Mouse (Mus musculus) embryonic facial prominence, embryonic 11.5 days (tissue): Measurements from ENCODE around the gene Mgat4d. TPM values are rescaled to one million over a fixed set of nuclear protein-coding genes. Genes with fewer than 3 reads are reported as not detected.
A peak's percentile ranks its signal among the peaks of the same experiment; 100 is the strongest.

ENCODE experiments used
- ATAC-seq: fragments of 200-750 bp; cut with Nextera tagmentation; replicated peaks from 2 replicates; pipeline ENCODE4 v1.8.0; 2017; ENCODE audit warnings: low read depth; ENCODE audit not compliant: insufficient number of reproducible peaks, low FRiP score, low TSS enrichment
- DNase-seq: peaks from one replicate; pipeline ENCODE4 v3.0.0-alpha.2; 2015; ENCODE audit warnings: low spot score
- H3K27ac ChIP-seq: fragments of 300-500 bp; sonication (generic); replicated peaks from 2 replicates; pipeline ENCODE4 v1.5.1; 2014; ENCODE audit warnings: mild to moderate bottlenecking, low read depth, low read length, control low read depth
- H3K27me3 ChIP-seq: fragments of 300-500 bp; sonication (generic); 2 replicates; pipeline ENCODE4 v1.6.1; 2014; ENCODE audit warnings: mild to moderate bottlenecking, low read length, moderate library complexity, mixed read lengths; ENCODE audit not compliant: control insufficient read depth, insufficient read depth
- H3K36me3 ChIP-seq: fragments of 300-500 bp; sonication (generic); replicated peaks from 2 replicates; pipeline ENCODE4 v1.6.1; 2014; ENCODE audit warnings: low read depth, mild to moderate bottlenecking, low read length, moderate library complexity, mixed read lengths; ENCODE audit not compliant: control insufficient read depth, insufficient read depth
- H3K4me1 ChIP-seq: fragments of 300-500 bp; sonication (generic); 2 replicates; pipeline ENCODE4 v1.6.1; 2014; ENCODE audit warnings: low read length, mixed read lengths; ENCODE audit not compliant: control insufficient read depth, insufficient read depth
- H3K4me2 ChIP-seq: fragments of 300-500 bp; sonication (generic); 2 replicates; pipeline ENCODE4 v1.6.1; 2014; ENCODE audit warnings: low read depth, mild to moderate bottlenecking, control low read depth, low read length, moderate library complexity
- H3K4me3 ChIP-seq: fragments of 300-500 bp; sonication (generic); 2 replicates; pipeline ENCODE4 v1.5.1; 2014; ENCODE audit warnings: low read depth, low read length, control low read depth
- H3K9ac ChIP-seq: fragments of 300-500 bp; sonication (generic); replicated peaks from 2 replicates; pipeline ENCODE4 v1.6.1; 2014; ENCODE audit warnings: mild to moderate bottlenecking, control low read depth, low read length
- H3K9me3 ChIP-seq: fragments of 300-500 bp; sonication (generic); replicated peaks from 2 replicates; pipeline ENCODE4 v1.6.1; 2016; ENCODE audit warnings: mild to moderate bottlenecking, low read length, inconsistent platforms, mixed read lengths; ENCODE audit not compliant: control insufficient read depth
- whole genome bisulfite sequencing: fragments of 180-500 bp; shearing (Covaris S2); extraction: QIAGEN DNeasy Blood & Tissue Kit; methylation state at CpG from one replicate; pipeline ENCODE4 v1.1.7; 2014; 5-methylcytosine and 5-hydroxymethylcytosine counted together
- polyA plus RNA-seq: library from polyadenylated mRNA; unstranded; fragments of >200 nt; fragmentation: Nextera tagmentation; extraction: Ambion mirVana; gene quantifications from 2 replicates; pipeline ENCODE4 v1.2.1, GENCODE M21; 2014

Mgat4d gene
- polyA plus RNA-seq, 1 experiment from 2014 or later = not detected

DNA sequence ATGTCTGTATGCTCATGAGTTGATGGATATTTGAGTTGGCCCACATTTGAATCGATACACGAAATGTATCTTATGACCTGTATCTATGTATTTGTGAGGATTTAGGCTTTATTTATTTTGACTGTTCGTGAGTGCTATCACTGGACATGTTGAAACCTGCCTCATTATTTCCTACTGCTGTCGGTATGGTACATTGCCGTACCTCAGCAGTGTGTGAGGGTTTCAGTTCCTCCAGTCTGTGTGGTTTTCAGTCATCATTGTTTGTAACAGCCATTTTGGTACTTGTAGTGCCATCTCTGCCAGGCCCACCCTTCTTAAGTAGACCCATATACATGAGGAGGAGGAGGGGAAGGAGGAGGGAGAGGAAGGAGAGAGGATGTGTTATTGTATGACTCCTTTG, 46.1 kb downstream of the Mgat4d start:
- Histone ChIP-seq H3K4me2 (no peak overlapping the region), H3K9me3 (no peaks in the 10 kb centered on the region), H3K27me3 (peaks cover 3% of the 10 kb centered on the region; the same call in 1 of the 2 replicates), H3K36me3 (no peaks in the 10 kb centered on the region), H3K27ac (no peak overlapping the region), H3K4me1 (no peaks in the 10 kb centered on the region), H3K4me3 (no peak overlapping the region), H3K9ac (no peak overlapping the region)
- WGBS = 91% methylated on average over 5 of the region's 5 CpGs
- DNase-seq = no peak
- no peak for ATAC-seq

DNA sequence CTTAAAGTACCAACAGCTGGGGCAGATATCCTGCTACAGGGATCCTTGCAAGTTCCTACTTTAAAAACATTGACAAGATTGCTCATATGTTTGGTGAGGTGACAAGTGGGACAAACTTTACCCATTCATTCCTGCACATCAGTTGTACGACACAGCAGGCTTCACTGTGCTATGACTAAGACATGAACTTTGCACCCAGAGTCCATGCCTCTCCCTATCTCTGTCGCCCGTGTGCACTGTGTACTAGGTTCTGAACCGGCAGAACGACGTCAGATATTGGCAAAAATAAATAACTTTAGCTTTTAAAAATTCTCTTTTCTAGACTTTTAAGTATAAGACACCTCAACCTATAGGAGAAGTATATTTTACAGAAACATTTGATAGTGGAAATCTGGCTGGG, 48.4 kb downstream of the Mgat4d start:
- no peak for ATAC-seq
- Histone ChIP-seq H3K36me3 (no peaks in the 10 kb centered on the region), H3K4me2 (no peak overlapping the region), H3K4me1 (no peaks in the 10 kb centered on the region), H3K9me3 (no peaks in the 10 kb centered on the region), H3K9ac (no peak overlapping the region), H3K27ac (no peak overlapping the region), H3K27me3 (no peaks in the 10 kb centered on the region), H3K4me3 (no peak overlapping the region)
- 89% methylated on average over 6 of the region's 6 CpGs for WGBS
- DNase-seq = no peak

DNA sequence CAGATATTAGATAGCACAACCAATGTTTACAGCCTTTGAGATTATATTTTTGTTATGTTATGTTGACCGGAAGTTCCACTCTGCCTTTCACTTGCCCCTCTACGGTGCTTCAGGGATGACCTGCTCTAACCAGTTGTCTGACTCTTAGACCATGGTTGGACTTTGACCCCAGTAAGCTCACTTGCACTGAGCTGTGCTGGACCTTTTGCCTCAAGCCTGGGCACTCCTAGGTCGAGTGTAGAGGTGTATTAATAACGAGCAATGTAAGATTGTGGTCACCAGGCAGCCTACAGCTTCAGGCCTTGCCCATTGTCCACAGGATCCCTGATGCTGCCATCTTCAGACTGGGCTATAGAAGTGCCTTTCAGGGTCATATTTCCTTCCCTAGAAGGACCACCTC, 49.5 kb downstream of the Mgat4d start:
- ATAC-seq (no peak), DNase-seq (no peak)
- H3K4me3 ChIP-seq = no peak overlapping the region
- no peak overlapping the region for H3K9ac ChIP-seq
- 76% methylated on average over 4 of the region's 4 CpGs for WGBS
- H3K27me3 ChIP-seq = no peaks in the 10 kb centered on the region
- H3K4me1 ChIP-seq = no peaks in the 10 kb centered on the region
- no peaks in the 10 kb centered on the region for H3K36me3 ChIP-seq
- H3K4me2 ChIP-seq = no peak overlapping the region
- no peak overlapping the region for H3K27ac ChIP-seq
- no peaks in the 10 kb centered on the region for H3K9me3 ChIP-seq

DNA sequence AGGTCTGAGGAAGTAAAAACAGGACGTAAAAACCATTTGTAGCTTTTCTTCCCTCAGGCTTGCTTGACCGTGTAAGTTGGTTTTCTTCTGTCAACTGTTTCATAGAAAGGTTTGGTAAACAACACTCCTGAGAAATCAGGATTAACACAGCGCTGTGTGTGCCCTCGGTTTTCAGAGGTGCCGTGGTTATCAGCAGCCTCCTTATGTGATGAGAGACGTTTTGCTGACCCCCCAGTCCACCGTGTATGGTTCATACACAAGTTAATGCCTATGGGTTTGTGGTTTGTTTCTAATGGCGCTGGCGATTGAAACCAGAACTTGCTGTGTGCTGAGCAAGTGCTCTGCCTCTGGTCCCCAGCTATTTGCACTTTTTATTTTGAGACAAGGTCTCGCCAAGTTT, 57.3 kb downstream of the Mgat4d start:
- 79% methylated on average over 10 of the region's 10 CpGs for WGBS
- no peak for ATAC-seq
- Histone ChIP-seq H3K27me3 (no peaks in the 10 kb centered on the region), H3K4me2 (no peak overlapping the region), H3K4me3 (no peak overlapping the region), H3K9ac (no peak overlapping the region), H3K9me3 (no peaks in the 10 kb centered on the region), H3K36me3 (no peaks in the 10 kb centered on the region), H3K27ac (no peak overlapping the region), H3K4me1 (no peaks in the 10 kb centered on the region)
- no peak for DNase-seq

DNA sequence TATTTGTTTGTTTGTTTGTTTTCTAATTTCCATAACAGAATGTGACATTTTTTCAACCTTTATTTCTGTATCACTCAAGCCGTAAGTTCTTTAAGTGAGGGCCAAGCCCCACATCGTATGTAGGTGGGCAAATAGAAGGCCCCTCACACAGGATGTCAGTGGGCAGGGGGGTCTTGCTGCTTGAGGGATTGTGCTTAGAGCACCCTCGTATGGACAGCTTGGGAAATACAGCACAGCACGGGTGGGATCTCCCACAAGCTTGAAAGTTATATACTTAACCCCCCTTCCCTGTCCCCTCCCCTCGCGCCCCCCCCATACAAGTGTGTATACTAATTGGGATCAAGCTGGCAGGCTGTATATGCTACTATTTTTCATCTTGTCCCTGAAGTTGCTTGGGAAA, 58.6 kb downstream of the Mgat4d start:
- DNase-seq (peak; percentile 55), ATAC-seq (no peak)
- no peak overlapping the region for H3K9ac ChIP-seq
- no peak overlapping the region for H3K27ac ChIP-seq
- H3K36me3 ChIP-seq = no peaks in the 10 kb centered on the region
- WGBS = 33% methylated on average over 6 of the region's 6 CpGs
- H3K9me3 ChIP-seq = no peaks in the 10 kb centered on the region
- H3K4me3 ChIP-seq = no peak overlapping the region
- H3K4me1 ChIP-seq = no peaks in the 10 kb centered on the region
- no peak overlapping the region for H3K4me2 ChIP-seq
- no peaks in the 10 kb centered on the region for H3K27me3 ChIP-seq

DNA sequence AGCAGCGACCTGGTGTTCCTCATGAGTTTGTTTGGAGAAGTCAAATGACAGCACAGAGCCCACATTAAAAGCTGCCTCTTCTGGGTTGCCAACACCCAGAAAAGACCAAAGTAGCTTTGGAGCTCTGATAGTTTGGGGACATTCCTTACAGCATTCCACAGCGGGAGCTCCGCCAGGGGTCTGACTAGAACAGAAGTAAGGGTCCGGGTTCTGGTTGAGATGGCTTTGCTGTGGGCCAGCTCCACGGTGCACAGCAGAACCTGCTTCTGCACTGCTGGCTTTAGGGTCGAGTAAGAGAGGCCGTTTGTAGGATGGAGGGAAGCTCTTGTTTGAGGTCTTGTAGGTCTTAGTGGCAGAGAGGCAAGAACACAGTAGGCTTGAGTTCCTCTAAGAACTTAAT, 60.2 kb downstream of the Mgat4d start:
- Histone ChIP-seq H3K4me2 (no peak overlapping the region), H3K9ac (no peak overlapping the region), H3K4me1 (no peaks in the 10 kb centered on the region), H3K27me3 (no peaks in the 10 kb centered on the region), H3K9me3 (no peaks in the 10 kb centered on the region), H3K36me3 (no peaks in the 10 kb centered on the region), H3K27ac (no peak overlapping the region), H3K4me3 (no peak overlapping the region)
- no peak for ATAC-seq
- no peak for DNase-seq
- WGBS = 83% methylated on average over 7 of the region's 7 CpGs

DNA sequence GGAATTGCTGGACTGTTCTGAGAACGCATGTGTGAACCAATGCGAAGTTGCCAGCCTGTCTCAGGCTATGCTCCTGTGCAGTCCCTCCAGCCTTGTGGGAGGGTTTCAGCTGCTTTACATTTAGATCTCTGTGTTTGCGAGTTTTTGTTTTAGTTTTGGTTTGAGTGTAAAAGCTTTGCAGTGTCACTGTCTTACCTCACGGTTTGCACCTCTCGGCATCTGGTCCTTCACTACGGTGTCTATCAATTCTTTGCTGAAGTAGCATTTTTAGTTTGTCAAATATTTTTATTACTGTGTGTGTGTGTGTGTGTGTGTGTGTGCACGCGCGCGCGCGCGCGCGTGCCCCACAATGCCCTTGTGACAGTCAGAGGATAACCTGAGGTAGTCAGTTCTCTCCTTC, 68.6 kb downstream of the Mgat4d start:
- no peaks in the 10 kb centered on the region for H3K27me3 ChIP-seq
- DNase-seq = no peak
- no peaks in the 10 kb centered on the region for H3K9me3 ChIP-seq
- no peak for ATAC-seq
- no peaks in the 10 kb centered on the region for H3K36me3 ChIP-seq
- H3K4me2 ChIP-seq = no peak overlapping the region
- no peak overlapping the region for H3K9ac ChIP-seq
- 94% methylated on average over 15 of the region's 15 CpGs for WGBS
- H3K4me3 ChIP-seq = no peak overlapping the region
- no peaks in the 10 kb centered on the region for H3K4me1 ChIP-seq
- H3K27ac ChIP-seq = no peak overlapping the region

DNA sequence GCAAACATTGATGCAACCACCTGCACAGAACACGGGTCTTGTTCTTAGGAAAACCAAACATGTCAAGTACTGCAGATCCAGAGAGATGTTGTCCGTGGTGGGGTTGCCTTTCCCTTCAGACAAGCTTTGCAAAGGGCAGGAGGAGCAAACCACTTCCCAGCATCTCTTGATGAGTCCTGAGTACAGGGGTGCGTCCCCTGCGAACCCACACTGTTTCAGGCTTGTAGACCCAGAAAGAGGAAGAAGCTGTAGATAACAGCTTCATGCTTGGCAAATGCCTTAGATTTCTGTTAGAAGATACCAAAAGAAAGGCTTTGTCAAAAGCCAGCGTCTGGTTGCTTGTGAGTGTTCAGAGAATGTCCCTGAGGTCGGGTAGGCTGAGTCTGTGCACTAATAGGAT, 69.7 kb downstream of the Mgat4d start:
- Histone ChIP-seq H3K4me1 (no peaks in the 10 kb centered on the region), H3K9ac (no peak overlapping the region), H3K27me3 (no peaks in the 10 kb centered on the region), H3K36me3 (no peaks in the 10 kb centered on the region), H3K4me2 (no peak overlapping the region), H3K9me3 (no peaks in the 10 kb centered on the region), H3K4me3 (no peak overlapping the region), H3K27ac (no peak overlapping the region)
- no peak for ATAC-seq
- DNase-seq = no peak
- 84% methylated on average over 6 of the region's 6 CpGs for WGBS
